In genomic region chr11:114865999-114866398, GRCm38 (mm10) we compare ENCODE assay signal across 12 mouse cellular contexts. TPM values are rescaled to one million over a fixed set of nuclear protein-coding genes. Genes with fewer than 3 reads are reported as not detected.
DNase-seq lines count a peak whose midpoint lies in the region; ATAC-seq lines count a peak whose summit lies in the region.
"Had no signal": no experiment of that assay in that cellular context is flagged by ENCODE, and none has a peak within 500 bp of the region (broad histone marks: within the 10 kb centered on the region; RNA-seq: fewer than 3 reads in every experiment).

No protein-coding gene starts in this region.

- no peak for ATAC-seq in monocyte, adult 5-6 weeks (replicated peaks; ENCODE audit: insufficient number of reproducible peaks, low FRiP score, low TSS enrichment, poor library complexity, severe bottlenecking)

- DNase-seq in kidney, adult 11 months: peak; percentile 73
- DNase-seq in kidney, postnatal 4 days: no peak
- peak; percentile 74 for DNase-seq in cerebellum, adult 9-11 months
- peak; percentile 31 for DNase-seq in gastrocnemius, postnatal 10 days
- peak; percentile 75 to 88 for DNase-seq in kidney, postnatal 25 days
- no peak for DNase-seq in c-Kit-positive CD71-positive TER-119-positive erythroid progenitor cells, embryonic 14.5 days (ENCODE audit: low spot score)
- no peak for DNase-seq in thymus, postnatal 36 days
- DNase-seq: adrenal gland, postnatal 14 days; layer of hippocampus, adult 9-11 months; lung, postnatal 14 days; right cerebral cortex, postnatal 4 days had no signal

RNA-seq across cellular contexts. Expression of gene Gprc5c, which starts 15.0 kb away (rescaled TPM):
- 10 to 100 TPM; 58.5 to 63.6 TPM for total RNA-seq in gastrocnemius, postnatal 10 days (2021)
- total RNA-seq in monocyte, adult 5-6 weeks (2017): 0.78 to 3.1 TPM (median 1.9 TPM) in 3 replicates

RNA-seq across cellular contexts. Expression of gene Cd300a, which starts 23.8 kb away (rescaled TPM):
- total RNA-seq in gastrocnemius, postnatal 10 days (2021): 1 to 10 TPM; 1.1 to 1.2 TPM
- 204 to 286 TPM (median 215 TPM) in 3 replicates for total RNA-seq in monocyte, adult 5-6 weeks (2017)

Comparison
In these comparisons a context has a peak if more than half of its experiments do, and no peak if none do; other contexts are left out.
1. DNase-seq: peak in kidney, adult 11 months (single experiment), cerebellum, adult 9-11 months (single experiment), gastrocnemius, postnatal 10 days (single experiment) and kidney, postnatal 25 days (2 of 2); none in kidney, postnatal 4 days (0 of 2), c-Kit-positive CD71-positive TER-119-positive erythroid progenitor cells, embryonic 14.5 days (single experiment) and thymus, postnatal 36 days (0 of 2).
2. RNA of gene Gprc5c, which starts 15.0 kb away (total RNA-seq): 58.5 to 63.6 TPM in gastrocnemius, postnatal 10 days; 0.78 to 3.1 TPM in monocyte, adult 5-6 weeks; every median in the first group is over 10 times any median in the second.
3. RNA of gene Cd300a, which starts 23.8 kb away (total RNA-seq): 204 to 286 TPM in monocyte, adult 5-6 weeks; 1.1 to 1.2 TPM in gastrocnemius, postnatal 10 days; every median in the first group is over 10 times any median in the second.